Mouse (Mus musculus): ENCODE measurements around the gene Afap1.
A peak's percentile ranks its signal among the peaks of the same experiment; 100 is the strongest.

Afap1 gene

GRCm38 (mm10) chr5:35980542-35980941, 87.4 kb downstream of the Afap1 start:
- no peak for DNase-seq

DNA sequence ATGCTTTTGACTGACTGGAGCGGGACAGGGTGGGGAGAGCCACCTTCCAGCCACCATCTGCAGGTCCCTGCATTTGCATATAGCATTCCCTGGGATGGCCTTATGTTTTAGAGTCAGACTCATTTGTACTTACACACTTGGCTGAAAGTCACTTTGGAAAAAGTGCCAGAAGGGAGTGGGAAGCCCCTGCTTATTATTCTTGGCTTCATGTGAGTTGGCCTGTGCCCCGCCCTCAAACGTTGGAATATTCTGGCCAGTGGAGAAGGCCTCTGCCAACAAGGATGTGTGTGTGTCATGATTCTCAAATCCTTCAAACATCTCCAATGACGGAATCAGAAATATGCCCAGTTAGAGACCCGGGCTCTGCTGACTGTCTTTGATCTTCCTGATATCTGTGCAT, 88.2 kb downstream of the Afap1 start:
- no peak for DNase-seq

GRCm38 (mm10) chr5:35981976-35982375, 88.9 kb downstream of the Afap1 start:
- peak; percentile 70 for DNase-seq

- DNase-seq = no peak
Measured at GRCm38 (mm10) chr5:35985611-35986010, 92.5 kb downstream of the Afap1 start.

DNA sequence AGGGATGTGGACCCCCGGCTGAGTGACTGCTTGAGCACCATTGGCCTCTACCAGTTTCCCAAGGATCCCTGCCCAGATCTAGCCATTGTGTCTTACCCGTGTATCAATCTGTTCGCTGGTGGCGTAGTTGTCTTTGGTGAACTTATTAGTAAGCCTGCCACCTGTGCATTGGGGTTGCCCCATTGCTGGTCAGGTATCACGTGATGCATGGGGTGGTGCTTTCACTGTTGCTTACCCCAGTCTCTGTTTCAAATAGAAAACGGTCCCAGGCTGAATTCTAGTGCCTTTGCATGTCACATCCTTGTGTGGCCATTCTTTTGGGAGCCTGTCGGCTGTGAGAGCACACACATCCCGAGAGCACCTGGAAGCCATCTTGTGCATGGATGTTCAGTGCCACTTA, 95.0 kb downstream of the Afap1 start:
- no peak for DNase-seq

- DNase-seq = no peak
Measured at GRCm38 (mm10) chr5:35989506-35989905, 96.4 kb downstream of the Afap1 start.

DNA sequence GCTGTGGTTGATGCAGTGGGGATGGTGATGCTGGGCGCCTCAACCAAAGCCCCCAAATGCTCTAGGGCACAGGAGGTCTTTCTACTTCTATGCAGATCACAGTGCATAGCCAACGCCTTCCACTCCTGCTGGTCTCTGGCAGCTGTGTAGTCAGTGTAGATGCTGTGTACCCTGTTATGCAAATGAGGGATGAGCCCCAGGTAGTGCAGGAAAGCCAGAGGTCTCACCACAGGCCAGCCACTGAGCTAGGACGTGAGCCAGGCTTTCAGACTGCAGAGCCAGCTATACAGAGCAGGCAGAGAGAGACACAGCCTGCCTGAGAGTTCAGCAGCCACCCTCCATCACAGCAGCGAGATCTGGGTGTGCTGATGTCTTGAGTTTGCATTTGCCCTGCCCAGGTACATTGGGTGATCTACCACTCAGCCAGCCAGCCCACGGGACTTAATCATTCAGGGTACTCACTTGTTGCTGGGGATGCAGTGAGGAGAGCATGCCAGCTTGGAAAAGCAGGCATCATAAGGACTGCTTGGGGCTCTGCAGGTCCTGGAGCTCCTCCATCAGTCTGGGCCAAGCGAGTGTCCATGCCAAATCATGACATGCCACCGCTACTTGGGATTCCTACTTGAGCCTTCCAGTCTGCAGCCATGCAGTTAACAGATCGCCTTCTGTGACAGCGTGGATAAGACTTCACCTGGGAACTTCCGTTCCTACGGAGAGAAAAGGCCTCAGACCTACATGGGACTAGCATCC, 97.0 kb downstream of the Afap1 start:
- DNase-seq = peak; percentile 55

- DNase-seq = no peak
Measured at GRCm38 (mm10) chr5:36003797-36004196, 110.7 kb downstream of the Afap1 start.

- no peak for DNase-seq
Measured at GRCm38 (mm10) chr5:36006106-36006505, 113.0 kb downstream of the Afap1 start.

DNA sequence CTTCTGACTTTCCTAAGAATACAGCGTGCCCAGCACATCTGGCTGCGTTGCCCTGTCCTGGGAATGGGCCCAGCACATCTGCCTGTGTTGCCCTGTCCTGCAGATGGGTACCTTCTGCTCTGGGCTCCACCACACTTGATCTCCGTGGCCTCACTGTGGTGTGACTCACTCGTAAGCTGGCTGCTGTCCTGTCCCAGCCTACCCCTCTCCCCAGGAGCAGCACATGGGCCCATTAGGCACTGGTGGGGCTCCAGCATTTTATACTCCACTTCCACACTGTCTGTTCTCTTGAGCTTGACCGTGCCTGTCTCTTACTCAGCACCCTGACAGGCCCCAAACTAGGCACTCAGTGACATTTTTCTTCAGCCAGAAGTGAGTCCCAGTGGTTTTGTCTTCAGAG, 113.5 kb downstream of the Afap1 start:
- DNase-seq = no peak

DNA sequence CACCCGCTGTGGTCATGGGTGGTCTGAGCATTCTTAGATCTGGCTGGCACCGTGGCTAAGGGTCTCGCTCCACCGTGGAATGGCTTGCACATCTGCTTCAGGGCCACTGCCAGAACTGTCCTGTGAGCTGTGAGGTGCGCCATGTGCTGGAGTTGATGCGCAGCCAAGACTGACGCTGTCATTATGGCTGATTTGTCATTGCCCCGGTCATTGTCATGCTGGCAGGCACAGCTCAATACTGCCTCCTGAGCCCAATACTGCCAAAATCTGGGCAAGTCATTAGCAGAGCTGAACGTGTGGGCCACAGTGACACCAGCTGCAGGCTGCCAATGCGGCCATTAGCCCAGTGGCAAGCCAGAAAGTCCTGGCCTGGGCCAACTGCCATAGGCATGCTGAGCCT, 114.5 kb downstream of the Afap1 start:
- peak; percentile 43 for DNase-seq

DNA sequence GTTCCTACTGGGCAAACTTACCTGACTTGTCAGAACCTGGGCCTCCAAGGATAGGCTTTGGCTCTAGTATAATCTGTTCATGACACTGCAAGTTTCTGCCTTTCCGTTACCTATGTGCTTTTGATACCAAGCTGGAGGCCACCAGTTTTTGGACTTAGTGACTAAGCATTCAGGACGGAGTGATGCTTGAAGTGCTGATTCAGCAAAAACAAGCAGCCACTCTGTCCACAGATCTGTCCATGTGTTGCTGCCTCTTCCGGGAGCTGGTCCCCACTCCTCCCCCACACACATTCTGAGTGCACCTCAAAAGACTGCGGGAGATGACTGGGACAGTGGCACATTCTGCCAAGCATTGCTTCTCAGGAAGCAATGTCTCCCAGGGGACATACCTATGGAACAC, 116.3 kb downstream of the Afap1 start:
- DNase-seq = no peak

GRCm38 (mm10) chr5:36018366-36018765, 125.2 kb downstream of the Afap1 start:
- no peak for DNase-seq

- no peak for DNase-seq
Measured at GRCm38 (mm10) chr5:36021091-36021490, 128.0 kb downstream of the Afap1 start.

DNA sequence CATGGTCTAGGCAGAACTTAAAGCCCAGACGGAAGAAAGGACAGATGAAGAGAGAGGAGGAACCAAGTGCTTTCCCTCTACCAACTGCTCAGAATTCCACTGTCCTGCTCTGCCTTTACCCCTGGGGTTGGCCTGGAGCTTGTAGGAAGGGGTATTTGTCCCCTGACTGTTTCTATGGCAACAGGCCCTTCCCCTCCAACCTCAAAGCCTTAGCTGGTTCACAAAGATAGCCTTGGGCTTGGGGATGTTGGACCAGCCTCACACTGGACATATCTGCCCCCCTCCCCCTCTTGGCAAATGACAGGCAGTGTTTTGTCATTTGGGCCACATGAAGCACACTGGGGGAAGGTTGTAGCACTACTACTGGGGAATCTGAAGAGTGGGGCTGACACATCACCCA, 129.2 kb downstream of the Afap1 start:
- no peak for DNase-seq

DNA sequence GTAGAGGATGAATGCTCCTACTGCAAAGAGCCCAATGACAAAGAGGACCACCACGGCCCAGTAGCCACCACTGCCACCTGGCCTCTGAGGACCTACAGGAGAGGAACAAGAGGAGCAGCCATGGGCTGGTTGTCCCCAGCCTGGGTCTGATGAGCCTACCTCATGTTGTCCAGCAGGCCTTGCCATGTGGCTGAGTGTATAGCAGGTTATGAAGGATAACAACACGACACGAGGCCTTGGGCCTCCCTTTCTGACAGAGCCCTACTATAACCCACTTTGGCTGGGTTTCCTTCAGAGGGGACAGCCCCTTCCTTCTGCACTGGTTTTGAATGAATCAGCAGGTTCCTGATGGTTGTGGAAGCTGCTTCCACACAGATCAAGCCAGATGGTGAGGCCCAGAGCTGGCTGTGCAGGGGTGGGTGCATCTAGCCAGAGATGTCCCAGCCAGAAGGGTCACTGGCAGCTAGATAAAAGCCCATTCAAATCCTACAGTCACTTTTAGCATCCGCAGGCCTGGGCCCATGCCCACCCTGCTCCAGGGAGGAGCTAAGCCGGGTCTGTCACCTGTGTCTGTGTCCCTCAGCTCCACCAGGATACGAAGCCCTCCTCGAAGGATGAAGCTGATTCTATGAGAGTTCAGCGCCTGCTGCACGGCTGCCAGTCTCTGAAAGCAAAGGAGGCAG, 131.0 kb downstream of the Afap1 start:
- no peak for DNase-seq

GRCm38 (mm10) chr5:36025076-36025475, 132.0 kb downstream of the Afap1 start:
- no peak for DNase-seq

- DNase-seq = peak; percentile 18
Measured at GRCm38 (mm10) chr5:36033531-36034426, 140.7 kb downstream of the Afap1 start.

- DNase-seq = no peak
Measured at GRCm38 (mm10) chr5:36039596-36039995, 146.5 kb downstream of the Afap1 start.

- DNase-seq = no peak
Measured at GRCm38 (mm10) chr5:36040398-36041235, 147.5 kb downstream of the Afap1 start.

GRCm38 (mm10) chr5:36041236-36041562, 148.1 kb downstream of the Afap1 start:
- no peak for DNase-seq

- DNase-seq = no peak
Measured at GRCm38 (mm10) chr5:36041756-36042155, 148.6 kb downstream of the Afap1 start.

GRCm38 (mm10) chr5:36043154-36043553, 150.0 kb downstream of the Afap1 start:
- no peak for DNase-seq

Measured in cerebellum, adult 9-10 months (tissue).